Mouse (Mus musculus) adrenal gland, postnatal 25 days (tissue): Measurements from ENCODE around the gene Zfp758. TPM values are rescaled to one million over a fixed set of nuclear protein-coding genes. Genes with fewer than 3 reads are reported as not detected.
"Not testable (repeated sequence)": the region's sequence is repeated elsewhere in the genome, so short reads cannot be mapped to it uniquely, and the experiment has no call there.

Experiments
- DNase-seq: peaks from one replicate; pipeline ENCODE4 v3.0.0; 2021; ENCODE audit warnings: mixed read lengths
- long read RNA-seq: library from polyadenylated mRNA; stranded (forward); transcript quantifications from one replicate; pipeline ENCODE4 v2.0.0, GENCODE M21; 2021
- total RNA-seq: library from RNA; stranded (reverse); gene quantifications from 2 replicates; pipeline ENCODE4 v1.2.3, GENCODE M21; 2021

Zfp758 gene
- total RNA-seq: 8.9 and 11.0 TPM in 2 replicates
- long read RNA-seq, partial matches to known transcripts: 0 of 4 reads
- long read RNA-seq, other reads (novel, unspliced or antisense): 0 of 4 reads

GRCm38 (mm10) chr17:22361101-22361781 lies at the start of gene Zfp758, which contains the start of gene Zfp944:
Zfp758 (plus strand) TSS chr17:22361453.
Zfp944 (minus strand) TSS chr17:22361400.
- DNase-seq: peak; percentile 28

- DNase-seq: not testable (repeated sequence)
Measured at GRCm38 (mm10) chr17:22314219-22314618, 47.0 kb upstream of the Zfp758 start.

DNA sequence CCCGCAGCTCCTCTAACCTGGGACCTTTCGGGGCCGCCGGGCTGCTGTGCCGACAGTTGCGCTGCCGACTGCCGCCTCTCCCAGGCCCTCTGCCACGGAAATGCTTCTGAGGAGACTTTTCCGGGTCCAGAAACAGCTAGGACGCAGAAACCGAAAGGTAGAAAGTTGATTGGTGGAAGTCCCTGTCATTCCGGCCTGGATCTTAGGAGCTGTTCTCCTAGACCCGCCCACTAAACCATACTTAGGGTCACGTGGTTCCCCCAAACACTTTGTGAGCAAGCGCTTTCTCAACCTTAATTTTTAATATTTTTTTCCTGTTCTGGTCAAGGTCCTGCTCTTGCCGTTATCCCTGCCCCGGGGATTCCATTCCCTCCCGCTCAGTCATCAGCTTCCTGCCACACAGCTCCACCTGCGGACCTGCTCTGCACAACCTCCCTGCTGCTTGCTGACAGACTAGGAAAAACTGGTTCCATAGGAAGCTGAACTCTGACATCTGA lies 46.5 kb upstream of the Zfp758 start, which contains the start of gene CT030661.1:
TSS of gene CT030661.1 (minus strand) at position 108 of the 497 bp plus-strand sequence.
- DNase-seq: peak; percentile 76

GRCm38 (mm10) chr17:22315247-22315646 lies 46.0 kb upstream of the Zfp758 start:
- not testable (repeated sequence) for DNase-seq

GRCm38 (mm10) chr17:22352794-22353193 lies 8.5 kb upstream of the Zfp758 start:
- no peak for DNase-seq

DNA sequence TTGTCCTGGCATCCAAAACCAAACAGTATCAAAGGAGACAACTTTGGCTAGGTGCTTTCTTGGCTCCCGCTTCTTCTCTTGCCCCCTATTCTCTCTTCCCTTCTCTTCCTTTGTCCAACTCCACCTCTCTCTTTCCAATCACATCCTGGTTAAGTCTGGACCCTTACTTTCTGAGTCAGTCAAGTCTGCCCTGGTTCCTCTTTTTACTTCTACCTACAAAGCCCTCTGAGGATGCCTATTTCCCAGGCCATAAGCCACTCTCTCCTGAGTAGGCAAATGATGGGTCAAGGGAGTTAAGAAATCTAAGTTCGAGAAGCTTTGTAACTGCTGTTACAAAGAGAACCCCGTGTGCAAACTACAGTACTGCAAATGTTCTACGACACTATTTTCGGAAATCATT lies 681 bp upstream of the Zfp758 start:
- DNase-seq: no peak

GRCm38 (mm10) chr17:22363895-22364294 lies 2.6 kb downstream of the Zfp758 start:
- DNase-seq: no peak

- DNase-seq: peak; percentile 16
Measured at GRCm38 (mm10) chr17:22410756-22411155, 49.5 kb downstream of the Zfp758 start.

GRCm38 (mm10) chr17:22417510-22417909 lies 56.3 kb downstream of the Zfp758 start:
- peak; percentile 63 for DNase-seq

DNA sequence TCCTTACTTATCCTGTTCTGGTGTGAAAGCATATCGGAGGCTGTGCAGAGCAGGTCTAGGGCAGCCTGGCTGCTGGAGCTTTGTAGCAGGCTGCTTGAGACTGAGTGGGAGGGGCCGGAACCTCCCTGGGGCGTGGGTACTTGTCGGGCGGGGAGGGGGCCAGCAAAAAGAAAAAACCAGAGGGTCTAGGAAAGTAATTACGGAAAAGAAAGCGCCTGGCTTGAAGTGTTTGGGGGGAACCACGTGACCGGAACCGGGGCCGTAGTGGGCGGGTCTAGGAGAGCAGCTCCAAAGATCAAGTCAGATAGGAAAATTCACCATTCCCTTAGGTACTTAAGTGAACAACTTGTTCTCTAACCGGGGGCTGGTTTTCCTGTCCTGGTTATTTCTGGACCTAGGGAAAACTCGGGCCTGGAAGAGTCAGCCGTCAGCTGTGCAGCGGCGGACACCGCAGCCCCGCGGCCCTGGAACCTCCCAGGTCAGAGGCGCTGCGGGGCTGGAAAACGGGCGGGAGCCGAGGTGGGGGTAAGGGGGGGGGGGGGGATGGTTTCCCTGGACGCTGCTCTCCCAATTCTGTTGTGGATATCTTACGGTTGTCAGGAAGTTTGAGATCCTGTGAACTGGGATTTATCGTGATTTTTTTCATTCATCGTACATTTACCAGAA lies 62.8 kb downstream of the Zfp758 start, which contains the start of gene Zfp946:
TSS of gene Zfp946 (plus strand) at position 271 of the 666 bp plus-strand sequence.
- peak; percentile 82 for DNase-seq

DNA sequence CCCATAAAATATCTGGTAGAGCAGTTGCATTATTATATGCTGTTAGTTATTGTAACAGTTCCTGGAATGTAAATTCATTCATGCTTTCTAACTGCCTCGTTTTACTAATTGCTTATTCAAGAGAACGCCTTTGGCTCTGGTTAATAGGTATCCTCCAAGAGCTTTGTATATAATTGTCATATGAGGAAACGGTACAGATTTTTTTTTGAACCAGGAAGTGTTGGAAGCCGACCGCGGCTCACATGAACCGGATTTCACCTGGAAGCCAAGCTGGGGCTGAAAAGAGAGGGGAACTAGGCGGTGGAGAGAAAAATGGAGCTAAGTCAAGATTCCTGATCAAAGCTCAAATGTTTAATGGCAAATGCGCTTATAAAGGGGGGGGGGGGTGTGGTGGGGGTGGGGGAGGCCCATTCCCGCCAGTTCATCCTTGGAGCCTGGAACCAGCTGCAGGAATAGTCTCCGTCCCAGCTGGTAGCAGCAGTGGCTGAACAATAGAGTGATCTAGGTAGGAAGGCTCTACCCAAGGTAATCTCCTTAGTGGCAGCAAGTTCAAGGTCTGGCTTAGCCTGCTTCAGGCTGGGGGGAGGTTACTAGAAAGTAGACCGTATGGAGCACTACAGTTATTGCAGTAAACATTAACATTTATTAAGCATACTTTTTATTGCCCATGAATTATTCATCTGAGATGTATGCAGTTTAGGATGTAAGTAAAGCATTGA lies 63.5 kb downstream of the Zfp758 start:
- DNase-seq: no peak

Other genes starting within 250 kb of the Zfp758 start
- 1.1 and 1.6 TPM in 2 replicates for gene Zfp947, start 195.3 kb upstream of the Zfp758 start, total RNA-seq
- 5.0 TPM in 2 replicates for gene Zfp994, start 135.8 kb upstream of the Zfp758 start, total RNA-seq
- gene CT030661.1, start 46.6 kb upstream of the Zfp758 start, total RNA-seq: 11.4 and 11.7 TPM in 2 replicates
- 7.2 and 7.7 TPM in 2 replicates for gene Zfp944, start 53 bp upstream of the Zfp758 start, total RNA-seq
- gene Zfp946, start 62.8 kb downstream of the Zfp758 start, total RNA-seq: 7.3 and 8.4 TPM in 2 replicates
- not detected in 2 replicates for gene Vmn2r111, start 212.0 kb downstream of the Zfp758 start, total RNA-seq
- not detected in 2 replicates for gene Vmn2r112, start 239.5 kb downstream of the Zfp758 start, total RNA-seq